Mouse (Mus musculus) liver, adult 2 months (tissue): Measurements from ENCODE around the gene Serpina5. TPM values are rescaled to one million over a fixed set of nuclear protein-coding genes. Genes with fewer than 3 reads are reported as not detected.

Source experiments
- DNase-seq: peaks from one replicate; pipeline ENCODE4 v3.0.0-alpha.2; 2011; ENCODE audit warnings: low read depth, low spot score; ENCODE audit errors: extremely low read depth
- H3K27ac ChIP-seq: fragments of 200-500 bp; replicated peaks from 2 replicates; pipeline ENCODE4 v1.5.1; 2012; ENCODE audit warnings: low read depth, mild to moderate bottlenecking, control low read depth, inconsistent platforms, low read length; ENCODE audit not compliant: insufficient read depth
- H3K27me3 ChIP-seq: fragments of 200-500 bp; 2 replicates; pipeline ENCODE4 v1.6.1; 2012; ENCODE audit warnings: mild to moderate bottlenecking, moderate library complexity, low read length, inconsistent platforms; ENCODE audit not compliant: control insufficient read depth, insufficient read depth
- H3K36me3 ChIP-seq: fragments of 200-500 bp; 2 replicates; pipeline ENCODE4 v1.6.1; 2012; ENCODE audit warnings: low read length, inconsistent platforms; ENCODE audit not compliant: control insufficient read depth, insufficient read depth
- H3K4me1 ChIP-seq: fragments of 200-500 bp; 2 replicates; pipeline ENCODE4 v1.6.1; 2011; ENCODE audit warnings: low read length; ENCODE audit not compliant: control insufficient read depth, insufficient read depth
- H3K4me3 ChIP-seq: fragments of 200-500 bp; 2 replicates; pipeline ENCODE4 v1.5.1; 2011; ENCODE audit warnings: low read depth, mild to moderate bottlenecking, control low read depth, low read length, moderate library complexity; ENCODE audit not compliant: insufficient read depth
- H3K79me2 ChIP-seq: fragments of 200-500 bp; 2 replicates; pipeline ENCODE4 v1.6.1; 2012; ENCODE audit warnings: inconsistent platforms, mild to moderate bottlenecking, low read length, moderate library complexity; ENCODE audit not compliant: control insufficient read depth, insufficient read depth
- H3K9ac ChIP-seq: fragments of 200-500 bp; 2 replicates; pipeline ENCODE4 v1.6.1; 2012; ENCODE audit warnings: low read depth, mild to moderate bottlenecking, control low read depth, inconsistent platforms, low read length
- CTCF ChIP-seq: fragments of 200-500 bp; IDR thresholded peaks from 2 replicates; pipeline ENCODE4 v1.5.1; 2011; ENCODE audit warnings: low read depth, low read length, control low read depth
- POLR2A ChIP-seq: fragments of 200-500 bp; IDR thresholded peaks from 2 replicates; pipeline ENCODE4 v1.6.1; 2011; ENCODE audit warnings: low read length, control low read depth; ENCODE audit not compliant: insufficient read depth; ENCODE audit errors: extremely low read depth
- whole genome bisulfite sequencing: fragments of 180-500 bp; shearing (Covaris S2); methylation state at CpG from one replicate; pipeline ENCODE4 v1.1.7; 2018; 5-methylcytosine and 5-hydroxymethylcytosine counted together
- polyA plus RNA-seq: library from polyadenylated mRNA; depleted of rRNA; stranded (reverse); fragments of >200 nt; gene quantifications from 2 replicates; pipeline ENCODE4 v1.2.3, GENCODE M21; 2012
- total RNA-seq: library from RNA; depleted of rRNA; stranded (reverse); fragments of >200 nt; gene quantifications from 2 replicates; pipeline ENCODE4 v1.2.3, GENCODE M21; 2014

Serpina5 gene
- total and polyA plus RNA-seq, 2 experiments = 0.04 TPM; not detected in 1

DNA sequence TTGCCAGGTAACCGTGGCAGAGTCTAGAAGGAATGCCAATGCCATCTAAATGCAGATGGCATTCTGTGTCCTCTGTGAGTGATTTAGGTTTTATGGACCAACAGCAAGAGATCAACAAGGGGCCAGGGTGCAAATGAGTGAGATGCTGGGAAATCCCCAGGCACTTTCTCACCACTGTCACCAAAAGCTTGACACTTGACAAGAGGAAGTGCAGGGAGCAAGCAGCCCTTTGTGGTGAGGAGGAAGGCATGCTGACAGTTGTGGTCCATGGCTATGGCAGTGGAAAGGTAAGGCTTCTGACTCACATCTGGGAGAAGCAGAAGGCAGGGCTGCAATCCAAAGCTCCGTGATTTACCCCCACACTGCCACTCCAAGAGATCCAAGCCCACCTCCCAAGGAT is 39.1 kb upstream of the Serpina5 start:
- H3K4me3 ChIP-seq = no peak overlapping the region
- DNase-seq = no peak
- WGBS = 69% methylated on average over 2 of the region's 2 CpGs
- H3K27ac ChIP-seq = no peak overlapping the region
- H3K4me1 ChIP-seq = peaks cover 3% of the 10 kb centered on the region; the same call in 1 of the 2 replicates
- no peaks in the 10 kb centered on the region for H3K79me2 ChIP-seq
- TF ChIP-seq CTCF (no peak), POLR2A (no peak)
- no peaks in the 10 kb centered on the region for H3K36me3 ChIP-seq
- no peak overlapping the region for H3K9ac ChIP-seq
- H3K27me3 ChIP-seq = no peaks in the 10 kb centered on the region

DNA sequence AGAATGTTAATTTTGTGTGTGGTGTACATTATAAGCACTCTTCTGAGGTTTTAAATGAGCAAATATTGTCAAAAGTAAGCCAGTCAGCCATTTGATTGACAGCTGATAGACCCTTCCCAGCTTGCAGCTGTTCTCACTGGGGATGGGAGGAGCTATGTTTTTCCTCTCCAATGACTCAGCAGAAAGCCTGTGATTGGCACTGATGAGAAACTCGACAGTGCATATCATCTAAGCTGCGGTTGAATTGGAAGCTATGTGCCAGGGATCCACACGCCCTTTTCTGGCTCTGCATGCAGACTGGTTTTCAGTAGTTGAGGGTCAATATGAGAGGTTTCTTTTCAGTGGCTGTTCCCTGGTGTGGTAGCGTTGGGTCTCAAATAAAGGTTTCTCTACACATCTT is 36.4 kb upstream of the Serpina5 start:
- Histone ChIP-seq H3K9ac (no peak overlapping the region), H3K27me3 (no peaks in the 10 kb centered on the region), H3K27ac (no peak overlapping the region), H3K79me2 (no peaks in the 10 kb centered on the region), H3K4me1 (peaks cover 11% of the 10 kb centered on the region; the same call in 1 of the 2 replicates), H3K36me3 (no peaks in the 10 kb centered on the region), H3K4me3 (no peak overlapping the region)
- 40% methylated on average over 4 of the region's 4 CpGs for WGBS
- DNase-seq = no peak
- TF ChIP-seq POLR2A = no peak

DNA sequence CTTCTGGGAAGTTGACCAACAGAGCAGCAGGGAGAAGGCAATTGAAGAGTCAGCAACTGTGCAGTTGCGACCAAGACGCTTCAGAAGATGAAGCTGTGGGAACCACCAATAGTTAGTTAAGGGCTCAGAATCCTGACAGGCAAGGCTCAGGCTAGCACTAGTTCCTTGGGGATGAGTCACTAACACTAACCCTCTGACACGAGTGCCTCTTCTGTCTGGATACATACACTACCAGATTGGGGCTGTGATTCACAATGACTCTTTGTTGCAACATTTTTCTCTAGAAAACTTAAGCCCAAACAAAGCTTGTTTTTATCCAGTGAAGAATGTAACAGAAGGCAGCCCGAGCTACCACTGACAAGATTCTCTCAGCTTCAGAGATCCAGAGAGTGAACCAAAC is 35.9 kb upstream of the Serpina5 start:
- no peak for TF ChIP-seq CTCF
- TF ChIP-seq POLR2A = no peak

GRCm38 (mm10) chr12:104066241-104066640 is 34.7 kb upstream of the Serpina5 start:
- TF ChIP-seq CTCF (peak; percentile 71), POLR2A (no peak)
- H3K27me3 ChIP-seq = no peaks in the 10 kb centered on the region
- H3K79me2 ChIP-seq = no peaks in the 10 kb centered on the region
- H3K4me3 ChIP-seq = no peak overlapping the region
- peak; percentile 71 for DNase-seq
- 7% methylated on average over 8 of the region's 8 CpGs for WGBS
- no peak overlapping the region for H3K9ac ChIP-seq
- no peaks in the 10 kb centered on the region for H3K36me3 ChIP-seq
- 0 out of 2 replicates have a peak overlapping the region, but pooled peaks have one; percentile 11 for H3K27ac ChIP-seq
- peaks cover 15% of the 10 kb centered on the region for H3K4me1 ChIP-seq

More for the DNA sequence above, 35.9 kb upstream of the Serpina5 start:
- Histone ChIP-seq H3K9ac (no peak overlapping the region), H3K79me2 (no peaks in the 10 kb centered on the region), H3K4me1 (peaks cover 14% of the 10 kb centered on the region), H3K27me3 (no peaks in the 10 kb centered on the region), H3K36me3 (no peaks in the 10 kb centered on the region), H3K4me3 (no peak overlapping the region), H3K27ac (no peak overlapping the region)
- no peak for DNase-seq
- 87% methylated on average over 4 of the region's 4 CpGs for WGBS

DNA sequence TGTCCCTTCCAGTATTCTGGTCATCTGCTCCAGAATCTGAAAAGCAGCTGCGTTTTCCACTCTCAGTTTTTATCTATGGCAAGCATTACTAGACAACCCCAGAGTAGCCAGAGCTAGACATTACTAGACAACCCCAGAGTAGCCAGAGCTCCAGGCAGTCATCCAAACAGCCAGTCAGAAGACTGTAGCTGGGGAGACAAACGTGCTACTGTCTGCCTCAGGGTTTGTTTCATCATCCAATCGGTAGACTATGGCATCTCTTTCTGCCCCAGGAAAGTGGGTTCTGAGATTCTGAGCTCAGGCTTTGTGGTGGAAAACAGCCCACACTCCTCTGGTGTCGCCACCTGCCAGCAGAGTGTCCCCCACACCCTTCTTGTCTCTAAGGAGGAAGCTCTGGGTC is 33.4 kb upstream of the Serpina5 start:
- peak overlapping the region; percentile 64 for H3K9ac ChIP-seq
- no peak for TF ChIP-seq CTCF
- TF ChIP-seq POLR2A = no peak
- peak; percentile 88 for DNase-seq
- no peaks in the 10 kb centered on the region for H3K27me3 ChIP-seq
- no peaks in the 10 kb centered on the region for H3K36me3 ChIP-seq
- no peaks in the 10 kb centered on the region for H3K79me2 ChIP-seq
- peak overlapping the region; percentile 88 for H3K27ac ChIP-seq
- peaks cover 15% of the 10 kb centered on the region for H3K4me1 ChIP-seq
- H3K4me3 ChIP-seq = peak overlapping the region; percentile 39
- WGBS = 29% methylated on average over 4 of the region's 4 CpGs

DNA sequence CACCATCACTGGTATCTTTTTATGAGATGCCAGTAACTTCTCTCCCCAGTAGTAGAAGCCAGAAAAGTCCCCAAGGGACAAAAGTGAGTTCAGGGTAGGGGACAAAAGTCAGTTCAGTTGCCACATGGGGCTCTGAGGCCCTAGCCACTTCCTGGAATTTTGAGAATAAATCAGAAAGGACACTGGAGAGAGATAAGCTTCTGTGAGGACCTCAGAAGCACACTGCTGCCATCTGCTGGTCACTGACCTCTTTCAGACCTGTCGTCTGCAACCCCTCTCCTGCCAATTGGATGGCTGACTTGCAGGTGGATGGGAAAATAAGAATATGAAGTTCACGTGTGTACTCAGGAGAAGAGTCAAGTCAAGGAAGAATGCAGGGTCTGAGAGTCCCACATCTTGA is 31.3 kb upstream of the Serpina5 start:
- peak; percentile 86 for TF ChIP-seq CTCF
- no peak for TF ChIP-seq POLR2A
- H3K4me3 ChIP-seq = no peak overlapping the region
- 0% methylated on average over 2 of the region's 2 CpGs for WGBS

More for the DNA sequence above, 31.3 kb upstream of the Serpina5 start:
- H3K36me3 ChIP-seq = no peaks in the 10 kb centered on the region
- peak overlapping the region; percentile 51; the same call in 1 of the 2 replicates for H3K9ac ChIP-seq
- no peaks in the 10 kb centered on the region for H3K79me2 ChIP-seq
- H3K4me1 ChIP-seq = peaks cover 15% of the 10 kb centered on the region
- peak overlapping the region; percentile 58 for H3K27ac ChIP-seq
- peak; percentile 91 for DNase-seq
- H3K27me3 ChIP-seq = no peaks in the 10 kb centered on the region
